ENCODE assay signal across 15 mouse cellular contexts in the genomic region with DNA sequence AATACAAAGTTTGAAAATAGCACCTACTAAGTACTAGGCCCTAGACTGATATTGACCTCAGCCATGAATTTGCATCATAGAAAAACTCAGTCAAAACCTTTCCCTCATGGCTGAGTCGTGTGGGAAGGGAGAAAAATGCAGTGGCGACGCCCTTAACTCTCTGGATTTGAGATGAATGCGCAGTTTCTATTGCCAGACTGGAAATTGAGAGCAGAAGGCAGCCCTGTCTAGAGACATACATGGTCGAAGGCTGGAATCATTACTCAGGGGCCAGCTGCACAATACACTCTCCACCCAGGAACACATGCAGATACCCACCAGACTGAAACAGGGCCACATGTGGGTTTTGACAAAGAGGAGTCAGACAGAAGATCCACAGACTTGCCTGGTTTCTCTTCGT. TPM values are rescaled to one million over a fixed set of nuclear protein-coding genes. Genes with fewer than 3 reads are reported as not detected.
A peak's percentile ranks its signal among the peaks of the same experiment; 100 is the strongest.
DNase-seq lines count a peak whose midpoint lies in the region; ATAC-seq lines count a peak whose summit lies in the region.
"Had no signal": no experiment of that assay in that cellular context is flagged by ENCODE, and none has a peak within 500 bp of the region (broad histone marks: within the 10 kb centered on the region; RNA-seq: fewer than 3 reads in every experiment).

No protein-coding gene starts in this region.

- intact Hi-C loops in heart, postnatal 25 days (cut with DNase I), result loop anchor here (5.0 kb wide), 1 partner anchor 77 kb away; no protein-coding TSS in a partner anchor

- peaks cover 40% of the 10 kb centered on the region for H3K4me1 ChIP-seq in heart, embryonic 10.5 days
- H3K4me1 ChIP-seq in embryonic facial prominence, embryonic 14.5 days (ENCODE audit: control insufficient read depth, insufficient read depth, low read length), result peaks cover 34% of the 10 kb centered on the region
- H3K4me1 ChIP-seq in limb, embryonic 10.5 days, result peaks cover 41% of the 10 kb centered on the region

- no peak overlapping the region for H3K9ac ChIP-seq in embryonic facial prominence, embryonic 14.5 days (ENCODE audit: low read depth, low read length)
- H3K9ac ChIP-seq: forebrain, embryonic 13.5 days; liver, embryonic 15.5 days; midbrain, embryonic 15.5 days had no signal

- DNase-seq in heart, embryonic 10.5 days (ENCODE audit: low spot score), result peak; percentile 42
- no peak for DNase-seq in heart, postnatal 25 days (ENCODE audit: low spot score)
- peak; percentile 77 for DNase-seq in 3T3-L1 (ENCODE audit: low read depth, low spot score)
- DNase-seq in embryonic facial prominence, embryonic 14.5 days (ENCODE audit: low spot score), result peak; percentile 72
- DNase-seq in limb, embryonic 10.5 days (ENCODE audit: low spot score), result peak; percentile 35
- no peak for DNase-seq in lung, postnatal 4 days
- DNase-seq in lung, postnatal 25 days (ENCODE audit: low spot score), result no peak
- DNase-seq in left cerebral cortex, adult 11 months (ENCODE audit: low spot score), result no peak
- DNase-seq: adrenal gland, postnatal 14 days; cerebellum, postnatal 14 days; spleen, adult 18-20 months; thymus, adult 2 months had no signal

- ATAC-seq in embryonic facial prominence, embryonic 14.5 days (ENCODE audit: low read depth), result peak; percentile 79
- ATAC-seq: forebrain, embryonic 13.5 days; midbrain, embryonic 15.5 days had no signal

- WGBS in heart, embryonic 10.5 days, result 73% methylated on average over 6 of the region's 6 CpGs
- WGBS in embryonic facial prominence, embryonic 14.5 days, result 39% methylated on average over 6 of the region's 6 CpGs
- 72% methylated on average over 6 of the region's 6 CpGs for WGBS in limb, embryonic 10.5 days

- peaks cover 3% of the 10 kb centered on the region; the same call in 1 of the 2 replicates for H3K27me3 ChIP-seq in heart, embryonic 10.5 days (ENCODE audit: insufficient read depth, poor library complexity, severe bottlenecking)
- no peaks in the 10 kb centered on the region for H3K27me3 ChIP-seq in embryonic facial prominence, embryonic 14.5 days (replicated peaks; ENCODE audit: control insufficient read depth, insufficient read depth, low read length)
- H3K27me3 ChIP-seq in limb, embryonic 10.5 days (ENCODE audit: low read depth, poor library complexity, severe bottlenecking), result no peaks in the 10 kb centered on the region
- H3K27me3 ChIP-seq: midbrain, embryonic 15.5 days had no signal

- H3K4me3 ChIP-seq in heart, embryonic 10.5 days, result no peak overlapping the region
- no peak overlapping the region for H3K4me3 ChIP-seq in embryonic facial prominence, embryonic 14.5 days (ENCODE audit: low read depth, low read length)
- H3K4me3 ChIP-seq in limb, embryonic 10.5 days, result no peak overlapping the region
- H3K4me3 ChIP-seq: forebrain, embryonic 13.5 days; liver, embryonic 15.5 days; midbrain, embryonic 15.5 days had no signal

- H3K27ac ChIP-seq in heart, embryonic 10.5 days, result peak overlapping the region; percentile 56; the same call in 1 of the 2 replicates
- H3K27ac ChIP-seq in embryonic facial prominence, embryonic 14.5 days (replicated peaks; ENCODE audit: low read depth, low read length), result peak overlapping the region; percentile 82
- peak overlapping the region; percentile 72 for H3K27ac ChIP-seq in limb, embryonic 10.5 days
- H3K27ac ChIP-seq: forebrain, embryonic 13.5 days; liver, embryonic 15.5 days; midbrain, embryonic 15.5 days had no signal

- no peaks in the 10 kb centered on the region for H3K36me3 ChIP-seq in heart, embryonic 10.5 days
- no peaks in the 10 kb centered on the region for H3K36me3 ChIP-seq in embryonic facial prominence, embryonic 14.5 days (ENCODE audit: control insufficient read depth, insufficient read depth, low read length)
- 0 out of 2 replicates have a peak, but pooled peaks cover 2% of the 10 kb centered on the region for H3K36me3 ChIP-seq in limb, embryonic 10.5 days
- H3K36me3 ChIP-seq: liver, embryonic 15.5 days; midbrain, embryonic 15.5 days had no signal

- H3K4me2 ChIP-seq in embryonic facial prominence, embryonic 14.5 days (ENCODE audit: low read depth, low read length), result no peak overlapping the region
- H3K4me2 ChIP-seq: forebrain, embryonic 13.5 days; liver, embryonic 15.5 days; midbrain, embryonic 15.5 days had no signal

- H3K9me3 ChIP-seq in heart, embryonic 10.5 days, result no peaks in the 10 kb centered on the region
- no peaks in the 10 kb centered on the region for H3K9me3 ChIP-seq in embryonic facial prominence, embryonic 14.5 days (ENCODE audit: control insufficient read depth, low read length)
- no peaks in the 10 kb centered on the region for H3K9me3 ChIP-seq in limb, embryonic 10.5 days (replicated peaks)
- H3K9me3 ChIP-seq: midbrain, embryonic 15.5 days had no signal

RNA-seq across cellular contexts. Expression of a gene that starts 55.8 kb away (rescaled TPM):
- polyA plus RNA-seq in heart, embryonic 10.5 days (2016; fragmentation: Nextera tagmentation; extraction: Ambion mirVana), result 40.8 and 46.6 TPM in 2 replicates
- total RNA-seq in heart, postnatal 25 days (2021), result 1 to 10 TPM in 1 of 2 experiments, under 1 TPM in 1; 0.65 to 1.2 TPM
- polyA plus RNA-seq in embryonic facial prominence, embryonic 14.5 days (2014; fragmentation: Nextera tagmentation; extraction: Ambion mirVana), result 35.0 and 40.0 TPM in 2 replicates
- 58.5 and 67.8 TPM in 2 replicates for polyA plus RNA-seq in limb, embryonic 10.5 days (2016; fragmentation: Nextera tagmentation; extraction: Ambion mirVana)

Comparison
In these comparisons a context has a peak if more than half of its experiments do, and no peak if none do; other contexts are left out.
1. DNase-seq: peak in heart, embryonic 10.5 days (single experiment), 3T3-L1 (single experiment), embryonic facial prominence, embryonic 14.5 days (single experiment) and limb, embryonic 10.5 days (single experiment); none in heart, postnatal 25 days (single experiment), lung, postnatal 4 days (0 of 2), lung, postnatal 25 days (single experiment) and left cerebral cortex, adult 11 months (single experiment).
2. Peak in every context shown above with its lines, with median percentiles within 50 percentile points of each other: H3K27ac ChIP-seq.